Mouse (Mus musculus) hindbrain, postnatal 0 days (tissue): Measurements from ENCODE around the gene Acads. TPM values are rescaled to one million over a fixed set of nuclear protein-coding genes. Genes with fewer than 3 reads are reported as not detected.
A peak's percentile ranks its signal among the peaks of the same experiment; 100 is the strongest.

Experiments used
- ATAC-seq: fragments of 200-750 bp; cut with Nextera tagmentation; 2 replicates; pipeline ENCODE4 v1.8.0; 2017; ENCODE audit warnings: mild to moderate bottlenecking, moderate TSS enrichment, moderate library complexity
- DNase-seq: peaks from one replicate; pipeline ENCODE4 v3.0.0-alpha.2; 2015; ENCODE audit warnings: low spot score
- H3K27ac ChIP-seq: fragments of 300-500 bp; sonication (generic); 2 replicates; pipeline ENCODE4 v1.5.1; 2014; ENCODE audit warnings: mild to moderate bottlenecking
- H3K27me3 ChIP-seq: fragments of 300-500 bp; sonication (generic); 2 replicates; pipeline ENCODE4 v1.6.1; 2014; ENCODE audit warnings: low read length, mixed read lengths; ENCODE audit not compliant: insufficient read depth
- H3K36me3 ChIP-seq: fragments of 300-500 bp; sonication (generic); 2 replicates; pipeline ENCODE4 v1.6.1; 2014; ENCODE audit warnings: low read length, mixed read lengths; ENCODE audit not compliant: insufficient read depth
- H3K4me1 ChIP-seq: fragments of 300-500 bp; sonication (generic); 2 replicates; pipeline ENCODE4 v1.6.1; 2014; ENCODE audit warnings: antibody characterized with exemption, low read length, mixed read lengths; ENCODE audit not compliant: insufficient read depth
- H3K4me2 ChIP-seq: fragments of 300-500 bp; sonication (generic); 2 replicates; pipeline ENCODE4 v1.6.1; 2014; ENCODE audit warnings: low read depth, mild to moderate bottlenecking, low read length, moderate library complexity, mixed read lengths
- H3K4me3 ChIP-seq: fragments of 300-500 bp; sonication (generic); 2 replicates; pipeline ENCODE4 v1.5.1; 2014; ENCODE audit warnings: low read length
- H3K9ac ChIP-seq: fragments of 300-500 bp; sonication (generic); replicated peaks from 2 replicates; pipeline ENCODE4 v1.6.1; 2014; ENCODE audit warnings: mild to moderate bottlenecking, low read length, moderate library complexity, mixed read lengths
- H3K9me3 ChIP-seq: fragments of 300-500 bp; sonication (generic); 2 replicates; pipeline ENCODE4 v1.6.1; 2016; ENCODE audit warnings: low read length, mixed read lengths
- CTCF ChIP-seq: IDR thresholded peaks from 2 replicates; pipeline ENCODE4 v1.5.1; 2016; ENCODE audit warnings: antibody characterized with exemption, control low read depth, low read depth
- WGBS: fragments of 180-500 bp; shearing (Covaris S2); extraction: QIAGEN DNeasy Blood & Tissue Kit; methylation state at CpG from one replicate; pipeline ENCODE4 v1.1.7; 2014; 5-methylcytosine and 5-hydroxymethylcytosine counted together
- polyA plus RNA-seq: library from polyadenylated mRNA; unstranded; fragments of >200 nt; fragmentation: Nextera tagmentation; extraction: Ambion mirVana; gene quantifications from 2 replicates; pipeline ENCODE4 v1.2.1, GENCODE M21; 2015
- total RNA-seq: library from RNA; depleted of rRNA; stranded (reverse); fragments of >200 nt; gene quantifications from 2 replicates; pipeline ENCODE4 v1.2.3, GENCODE M21; 2014

Gene Acads
- total and polyA plus RNA-seq, 2 experiments from 2014 or later = 22.1 to 32.5 TPM

DNA sequence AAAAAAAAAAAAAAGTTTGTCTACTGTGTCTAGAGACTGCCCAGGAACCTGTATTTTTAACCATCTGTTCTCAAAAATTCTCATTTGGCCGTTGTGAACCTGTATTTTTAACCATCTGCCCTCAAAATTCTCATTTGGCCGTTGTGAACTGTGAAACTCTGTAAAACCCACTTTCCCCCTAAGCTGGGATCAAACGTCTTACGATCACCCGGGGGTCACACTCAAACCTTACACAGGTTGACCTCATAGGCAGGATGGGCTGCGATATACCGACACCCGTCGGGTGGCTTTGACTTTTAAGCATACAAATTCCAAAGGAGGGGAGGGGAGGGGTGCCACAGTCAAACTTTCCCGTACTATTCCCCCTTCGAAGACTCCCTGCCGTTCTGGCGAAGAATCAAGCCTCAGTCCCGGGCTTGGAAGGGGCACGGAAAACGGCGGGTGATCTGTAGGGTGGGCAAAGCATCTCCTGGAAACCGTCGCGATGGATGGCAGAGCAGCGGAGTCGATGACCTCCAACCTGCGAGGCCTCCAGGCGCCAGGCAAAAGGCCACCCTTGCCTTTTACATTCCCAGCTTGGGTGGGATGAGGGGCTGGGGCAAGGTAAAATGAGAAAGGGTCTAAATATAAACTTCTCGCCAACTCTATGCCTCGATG lies 37.9 kb upstream of the Acads start:
- Histone ChIP-seq H3K27me3 (no peaks in the 10 kb centered on the region), H3K27ac (peak overlapping the region; percentile 97), H3K36me3 (no peaks in the 10 kb centered on the region), H3K9ac (peak overlapping the region; percentile 82), H3K4me2 (peak overlapping the region; percentile 97), H3K4me1 (peaks cover 13% of the 10 kb centered on the region; the same call in 1 of the 2 replicates), H3K4me3 (peak overlapping the region; percentile 74), H3K9me3 (no peaks in the 10 kb centered on the region)
- WGBS = 2% methylated on average over 26 of the region's 26 CpGs
- ATAC-seq = no peak
- TF ChIP-seq CTCF = no peak
- no peak for DNase-seq

DNA sequence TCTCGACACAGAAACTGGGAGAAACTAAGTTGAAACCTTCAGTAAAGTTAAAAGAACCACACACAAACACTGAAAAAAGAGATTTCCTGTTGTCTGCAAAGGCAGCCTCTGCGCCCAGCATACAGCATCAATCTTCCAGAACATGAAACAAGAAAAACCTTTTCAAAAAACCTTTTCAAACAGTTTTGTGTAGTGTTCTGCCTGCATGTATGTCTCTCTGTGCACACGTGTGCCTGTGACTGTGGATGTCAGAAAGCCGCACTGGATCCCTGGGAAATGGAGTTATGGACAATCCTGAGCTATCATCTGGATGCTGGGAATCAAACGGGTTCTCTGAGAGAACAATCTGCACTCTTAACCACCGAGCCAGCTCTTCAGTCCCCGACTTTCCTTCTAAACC lies 37.3 kb upstream of the Acads start:
- 56% methylated on average over 7 of the region's 7 CpGs for WGBS
- H3K4me2 ChIP-seq = peak overlapping the region; percentile 97
- H3K4me1 ChIP-seq = peaks cover 13% of the 10 kb centered on the region; the same call in 1 of the 2 replicates
- H3K27me3 ChIP-seq = no peaks in the 10 kb centered on the region
- DNase-seq = no peak
- H3K9ac ChIP-seq = peak overlapping the region; percentile 82; the same call in 1 of the 2 replicates
- H3K36me3 ChIP-seq = no peaks in the 10 kb centered on the region
- no peak overlapping the region for H3K4me3 ChIP-seq
- H3K9me3 ChIP-seq = no peaks in the 10 kb centered on the region
- no peak overlapping the region for H3K27ac ChIP-seq
- TF ChIP-seq CTCF = no peak
- ATAC-seq = no peak

DNA sequence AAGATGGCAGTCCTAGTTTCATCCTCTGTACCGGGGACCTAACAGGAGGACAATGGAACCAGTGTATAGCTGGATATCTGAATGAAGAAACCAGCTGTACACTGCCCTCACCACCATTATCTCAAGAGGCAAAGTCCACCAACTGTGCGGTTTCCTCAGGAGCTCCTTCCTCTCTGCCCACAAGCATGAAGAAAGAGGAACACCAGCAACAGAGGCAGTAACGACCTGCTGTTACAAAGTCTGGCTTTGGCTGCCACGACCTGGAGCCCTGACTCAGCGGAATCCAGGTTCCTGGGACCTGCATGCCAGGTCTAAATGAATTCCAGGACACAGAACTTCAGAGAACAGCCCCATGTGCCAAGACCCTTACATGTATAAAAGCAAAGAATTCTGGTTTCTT lies 36.7 kb upstream of the Acads start:
- no peak overlapping the region for H3K4me3 ChIP-seq
- H3K36me3 ChIP-seq = peaks cover 1% of the 10 kb centered on the region
- H3K4me2 ChIP-seq = peak overlapping the region; percentile 37
- H3K27me3 ChIP-seq = no peaks in the 10 kb centered on the region
- H3K9ac ChIP-seq = peak overlapping the region; percentile 30; the same call in 1 of the 2 replicates
- DNase-seq (no peak), ATAC-seq (no peak)
- no peaks in the 10 kb centered on the region for H3K9me3 ChIP-seq
- H3K27ac ChIP-seq = no peak overlapping the region
- TF ChIP-seq CTCF = no peak
- WGBS = 42% methylated on average over 5 of the region's 5 CpGs
- H3K4me1 ChIP-seq = peaks cover 13% of the 10 kb centered on the region; the same call in 1 of the 2 replicates

DNA sequence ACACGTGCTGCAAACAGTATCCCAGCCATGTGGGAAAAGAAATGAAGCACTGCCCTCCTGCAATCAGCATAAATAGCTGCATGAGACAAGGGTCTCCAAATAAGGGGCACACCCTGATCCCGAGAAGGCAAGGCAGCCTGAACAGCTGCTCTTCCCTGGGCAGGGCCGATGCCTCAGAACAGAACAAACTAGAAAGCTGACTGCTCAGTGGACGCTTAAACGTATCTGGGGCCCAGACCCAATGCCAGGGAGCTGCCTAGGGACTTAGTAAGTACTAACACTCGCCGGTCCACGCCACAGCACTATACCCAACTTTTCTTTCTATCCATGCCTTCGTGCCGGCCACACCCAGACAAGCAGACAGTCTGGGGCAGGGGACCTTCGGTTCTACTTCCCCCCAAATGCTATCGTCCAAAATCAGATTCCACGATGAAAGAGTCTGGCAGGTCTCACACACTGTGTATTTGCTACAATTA lies 36.0 kb upstream of the Acads start:
- no peak for DNase-seq
- Histone ChIP-seq H3K9ac (peak overlapping the region; percentile 30; the same call in 1 of the 2 replicates), H3K27me3 (no peaks in the 10 kb centered on the region), H3K4me1 (peaks cover 13% of the 10 kb centered on the region; the same call in 1 of the 2 replicates), H3K4me3 (no peak overlapping the region), H3K4me2 (peak overlapping the region; percentile 37), H3K27ac (no peak overlapping the region), H3K36me3 (peaks cover 8% of the 10 kb centered on the region), H3K9me3 (no peaks in the 10 kb centered on the region)
- no peak for TF ChIP-seq CTCF
- no peak for ATAC-seq
- 61% methylated on average over 13 of the region's 13 CpGs for WGBS

DNA sequence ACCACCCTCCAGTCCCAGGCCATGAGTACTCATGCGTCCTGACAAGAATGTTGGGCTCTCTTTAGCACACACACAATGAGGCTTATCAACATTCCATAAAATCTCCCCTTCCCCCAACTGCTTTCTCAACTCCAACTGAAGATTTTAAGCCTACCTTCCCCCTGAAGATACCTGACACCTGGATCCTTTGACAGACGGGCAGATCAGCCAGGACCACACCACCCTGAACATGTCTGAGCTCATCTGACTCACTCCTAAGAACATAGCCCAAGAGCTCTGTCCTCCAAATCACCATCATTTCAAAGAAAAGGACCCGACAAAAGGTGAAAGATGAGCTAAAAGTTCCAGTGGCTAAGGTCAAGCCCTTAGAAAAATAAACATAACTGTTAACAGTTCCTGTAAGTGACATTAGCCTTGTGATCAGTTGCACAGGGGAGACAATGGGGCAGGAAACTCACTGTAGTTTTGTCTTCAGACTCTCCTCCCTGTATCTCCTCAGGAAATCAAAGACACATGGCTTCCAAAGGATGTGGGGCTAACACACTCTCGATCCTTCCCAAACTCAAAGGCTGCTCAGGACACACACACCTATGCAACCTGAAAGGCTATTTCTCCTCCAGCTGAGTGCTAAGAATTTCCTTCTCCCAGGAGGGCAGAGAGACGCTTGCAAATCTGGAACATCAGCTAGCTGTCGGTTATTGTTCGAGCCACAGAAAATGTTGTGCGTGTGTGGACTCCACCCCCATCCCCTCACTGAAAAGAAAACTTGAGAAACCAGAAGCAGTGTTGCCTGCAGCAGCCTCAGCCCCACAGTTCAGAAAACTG lies 33.2 kb upstream of the Acads start:
- WGBS = 66% methylated on average over 8 of the region's 8 CpGs
- H3K9me3 ChIP-seq = no peaks in the 10 kb centered on the region
- ATAC-seq = no peak
- peaks cover 33% of the 10 kb centered on the region for H3K36me3 ChIP-seq
- H3K4me1 ChIP-seq = peaks cover 13% of the 10 kb centered on the region; the same call in 1 of the 2 replicates
- H3K4me3 ChIP-seq = no peak overlapping the region
- TF ChIP-seq CTCF = no peak
- H3K4me2 ChIP-seq = no peak overlapping the region
- no peak overlapping the region for H3K9ac ChIP-seq
- DNase-seq = no peak
- no peaks in the 10 kb centered on the region for H3K27me3 ChIP-seq
- no peak overlapping the region for H3K27ac ChIP-seq

DNA sequence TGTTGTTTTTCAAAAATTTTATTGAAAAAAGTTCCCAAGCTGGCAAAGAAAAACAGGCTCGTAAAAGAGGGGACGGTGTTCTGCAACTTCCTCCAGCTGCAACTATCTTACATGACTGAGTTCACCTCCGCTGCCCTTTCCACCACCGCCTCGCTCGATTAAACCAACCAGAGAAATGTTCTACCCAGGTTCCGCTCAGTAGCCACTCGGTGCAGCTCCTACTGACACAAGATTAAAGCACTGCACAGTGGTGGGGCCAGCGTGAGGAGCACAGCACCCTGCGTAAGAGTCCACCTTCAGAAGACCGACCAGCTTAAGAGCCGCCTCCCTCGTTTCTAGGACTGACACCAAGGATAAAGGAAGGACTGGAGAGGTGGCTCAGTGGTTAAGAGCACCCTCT lies 32.3 kb upstream of the Acads start:
- no peaks in the 10 kb centered on the region for H3K9me3 ChIP-seq
- no peak overlapping the region for H3K4me2 ChIP-seq
- ATAC-seq (no peak), DNase-seq (no peak)
- peaks cover 12% of the 10 kb centered on the region; the same call in 1 of the 2 replicates for H3K4me1 ChIP-seq
- 86% methylated on average over 13 of the region's 13 CpGs for WGBS
- TF ChIP-seq CTCF = no peak
- no peak overlapping the region for H3K27ac ChIP-seq
- no peaks in the 10 kb centered on the region for H3K27me3 ChIP-seq
- peaks cover 41% of the 10 kb centered on the region for H3K36me3 ChIP-seq
- H3K4me3 ChIP-seq = no peak overlapping the region
- H3K9ac ChIP-seq = no peak overlapping the region
